Mouse (Mus musculus) hindbrain, postnatal 0 days (tissue): ENCODE measurements at regions not wholly inside any gene's neighbourhood (a gene's known extent, or its start where the extent isn't known, plus 50 kb on each side); places are given as distances from the start of the nearest gene placed in this dataset.

Source experiments
- ATAC-seq: fragments of 200-750 bp; cut with Nextera tagmentation; 2 replicates; pipeline ENCODE4 v1.8.0; 2017; ENCODE audit warnings: mild to moderate bottlenecking, moderate TSS enrichment, moderate library complexity
- DNase-seq: peaks from one replicate; pipeline ENCODE4 v3.0.0-alpha.2; 2015; ENCODE audit warnings: low spot score
- H3K27ac ChIP-seq: fragments of 300-500 bp; sonication (generic); 2 replicates; pipeline ENCODE4 v1.5.1; 2014; ENCODE audit warnings: mild to moderate bottlenecking
- H3K27me3 ChIP-seq: fragments of 300-500 bp; sonication (generic); 2 replicates; pipeline ENCODE4 v1.6.1; 2014; ENCODE audit warnings: low read length, mixed read lengths; ENCODE audit not compliant: insufficient read depth
- H3K36me3 ChIP-seq: fragments of 300-500 bp; sonication (generic); 2 replicates; pipeline ENCODE4 v1.6.1; 2014; ENCODE audit warnings: low read length, mixed read lengths; ENCODE audit not compliant: insufficient read depth
- H3K4me1 ChIP-seq: fragments of 300-500 bp; sonication (generic); 2 replicates; pipeline ENCODE4 v1.6.1; 2014; ENCODE audit warnings: antibody characterized with exemption, low read length, mixed read lengths; ENCODE audit not compliant: insufficient read depth
- H3K4me2 ChIP-seq: fragments of 300-500 bp; sonication (generic); 2 replicates; pipeline ENCODE4 v1.6.1; 2014; ENCODE audit warnings: low read depth, mild to moderate bottlenecking, low read length, moderate library complexity, mixed read lengths
- H3K4me3 ChIP-seq: fragments of 300-500 bp; sonication (generic); 2 replicates; pipeline ENCODE4 v1.5.1; 2014; ENCODE audit warnings: low read length
- H3K9ac ChIP-seq: fragments of 300-500 bp; sonication (generic); replicated peaks from 2 replicates; pipeline ENCODE4 v1.6.1; 2014; ENCODE audit warnings: mild to moderate bottlenecking, low read length, moderate library complexity, mixed read lengths
- H3K9me3 ChIP-seq: fragments of 300-500 bp; sonication (generic); 2 replicates; pipeline ENCODE4 v1.6.1; 2016; ENCODE audit warnings: low read length, mixed read lengths
- CTCF ChIP-seq: IDR thresholded peaks from 2 replicates; pipeline ENCODE4 v1.5.1; 2016; ENCODE audit warnings: antibody characterized with exemption, control low read depth, low read depth
- whole genome bisulfite sequencing: fragments of 180-500 bp; shearing (Covaris S2); extraction: QIAGEN DNeasy Blood & Tissue Kit; methylation state at CpG from one replicate; pipeline ENCODE4 v1.1.7; 2014; 5-methylcytosine and 5-hydroxymethylcytosine counted together

GRCm38 (mm10) chr16:97252997-97253635 lies 82.6 kb upstream of the Dscam start:
- ATAC-seq (peak; percentile 75), DNase-seq (peak; percentile 69)
- no peaks in the 10 kb centered on the region for H3K9me3 ChIP-seq
- H3K4me3 ChIP-seq: no peak overlapping the region
- TF ChIP-seq CTCF: peak; percentile 47
- no peaks in the 10 kb centered on the region for H3K4me1 ChIP-seq
- no peaks in the 10 kb centered on the region for H3K36me3 ChIP-seq
- no peak overlapping the region for H3K4me2 ChIP-seq
- WGBS: 41% methylated on average over 2 of the region's 2 CpGs
- no peak overlapping the region for H3K9ac ChIP-seq
- H3K27ac ChIP-seq: peak overlapping the region; percentile 55
- no peaks in the 10 kb centered on the region for H3K27me3 ChIP-seq

DNA sequence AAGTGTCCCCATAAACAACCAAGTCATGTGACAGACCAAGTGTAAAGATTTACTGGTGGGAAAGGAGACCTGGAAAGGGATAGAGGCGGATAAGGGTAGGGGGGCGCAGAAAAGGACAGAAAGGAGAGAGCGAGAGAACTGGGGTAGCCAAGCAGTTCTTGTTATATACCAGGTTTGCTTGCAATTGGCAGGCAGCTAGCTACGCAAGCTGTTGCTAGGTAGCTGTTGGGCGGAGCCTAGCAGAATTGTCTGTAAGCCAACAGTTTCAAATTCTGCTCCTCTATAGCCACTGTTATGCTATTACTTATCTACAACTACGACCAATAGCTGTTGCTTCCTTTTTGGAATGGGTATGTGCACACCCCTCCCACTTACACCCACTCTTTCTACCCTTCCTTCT lies 88.3 kb upstream of the Dscam start:
- WGBS: 83% methylated on average over 6 of the region's 6 CpGs
- no peak for TF ChIP-seq CTCF
- Histone ChIP-seq H3K9me3 (no peaks in the 10 kb centered on the region), H3K36me3 (no peaks in the 10 kb centered on the region), H3K27ac (no peak overlapping the region), H3K4me2 (no peak overlapping the region), H3K27me3 (no peaks in the 10 kb centered on the region), H3K4me1 (no peaks in the 10 kb centered on the region), H3K4me3 (no peak overlapping the region), H3K9ac (no peak overlapping the region)
- DNase-seq (peak; percentile 25), ATAC-seq (no peak)

DNA sequence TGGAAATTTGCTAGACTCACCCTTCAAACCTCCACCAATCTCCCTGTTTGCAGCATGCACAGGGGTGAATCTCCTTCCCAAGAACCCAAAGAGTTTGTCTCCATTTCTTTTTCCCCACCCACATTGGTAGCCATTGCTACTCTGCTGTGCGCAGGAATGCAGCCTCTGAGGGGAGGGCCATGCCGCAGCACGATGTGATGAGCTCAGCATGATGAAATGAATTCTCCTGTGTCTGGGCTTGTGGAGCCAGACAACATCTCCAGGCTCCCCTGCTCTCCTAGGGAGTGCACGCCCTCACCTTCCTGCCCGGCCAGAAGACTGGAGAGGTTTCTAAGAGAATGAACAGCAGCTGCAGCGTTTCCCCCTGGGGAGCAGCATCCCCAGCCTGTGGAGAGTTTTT lies 92.9 kb upstream of the Dscam start:
- DNase-seq (no peak), ATAC-seq (no peak)
- H3K4me3 ChIP-seq: no peak overlapping the region
- no peak overlapping the region for H3K9ac ChIP-seq
- no peaks in the 10 kb centered on the region for H3K36me3 ChIP-seq
- no peaks in the 10 kb centered on the region for H3K9me3 ChIP-seq
- H3K27me3 ChIP-seq: no peaks in the 10 kb centered on the region
- no peak overlapping the region; the same call in 1 of the 2 replicates for H3K27ac ChIP-seq
- H3K4me1 ChIP-seq: no peaks in the 10 kb centered on the region; the same call in 1 of the 2 replicates
- TF ChIP-seq CTCF: no peak
- 17% methylated on average over 6 of the region's 6 CpGs for WGBS
- H3K4me2 ChIP-seq: no peak overlapping the region

GRCm38 (mm10) chr16:97270417-97271133 lies 86.0 kb upstream of the Bace2 start:
- no peak overlapping the region for H3K9ac ChIP-seq
- no peak for TF ChIP-seq CTCF
- WGBS: 91% methylated on average over 7 of the region's 7 CpGs
- DNase-seq: no peak
- H3K27ac ChIP-seq: no peak overlapping the region
- H3K27me3 ChIP-seq: no peaks in the 10 kb centered on the region
- no peak overlapping the region for H3K4me3 ChIP-seq
- H3K4me2 ChIP-seq: no peak overlapping the region
- H3K9me3 ChIP-seq: no peaks in the 10 kb centered on the region
- no peaks in the 10 kb centered on the region for H3K36me3 ChIP-seq
- no peak for ATAC-seq
- no peaks in the 10 kb centered on the region for H3K4me1 ChIP-seq

DNA sequence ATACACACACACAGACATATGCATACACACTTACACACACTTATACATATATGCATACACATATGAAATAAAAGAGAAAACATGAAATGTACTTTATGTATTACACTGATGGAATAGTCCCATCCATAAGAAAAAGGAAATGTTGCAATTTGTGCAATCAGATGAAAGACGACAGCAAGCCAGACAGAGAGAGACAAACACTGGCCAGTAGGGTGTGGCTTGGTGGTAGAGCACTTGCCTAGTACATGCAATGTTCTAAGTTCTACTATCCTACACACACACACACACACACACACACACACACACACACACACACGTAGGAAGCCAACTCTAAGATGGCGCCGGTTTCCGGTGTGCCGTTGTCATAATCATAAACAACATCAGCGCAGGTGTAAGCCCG lies 85.3 kb upstream of the Bace2 start:
- no peaks in the 10 kb centered on the region for H3K4me1 ChIP-seq
- no peak overlapping the region for H3K4me3 ChIP-seq
- ATAC-seq (no peak), DNase-seq (no peak)
- H3K36me3 ChIP-seq: no peaks in the 10 kb centered on the region
- TF ChIP-seq CTCF: no peak
- H3K9ac ChIP-seq: no peak overlapping the region
- WGBS: 87% methylated on average over 8 of the region's 8 CpGs
- no peak overlapping the region for H3K27ac ChIP-seq
- H3K27me3 ChIP-seq: no peaks in the 10 kb centered on the region
- H3K4me2 ChIP-seq: no peak overlapping the region
- H3K9me3 ChIP-seq: no peaks in the 10 kb centered on the region

GRCm38 (mm10) chr16:97272035-97272631 lies 84.4 kb upstream of the Bace2 start:
- peak overlapping the region; percentile 53 for H3K4me2 ChIP-seq
- TF ChIP-seq CTCF: peak; percentile 94
- H3K27ac ChIP-seq: peak overlapping the region; percentile 26; the same call in 1 of the 2 replicates
- no peaks in the 10 kb centered on the region for H3K4me1 ChIP-seq
- H3K9me3 ChIP-seq: no peaks in the 10 kb centered on the region
- no peaks in the 10 kb centered on the region for H3K36me3 ChIP-seq
- peak overlapping the region; percentile 18 for H3K4me3 ChIP-seq
- 8% methylated on average over 12 of the region's 12 CpGs for WGBS
- no peaks in the 10 kb centered on the region for H3K27me3 ChIP-seq
- peak; percentile 95 for ATAC-seq
- H3K9ac ChIP-seq: no peak overlapping the region
- peak; percentile 90 for DNase-seq
